Mouse (Mus musculus) forebrain, embryonic 16.5 days (tissue): Measurements from ENCODE around the gene Mpi. TPM values are rescaled to one million over a fixed set of nuclear protein-coding genes. Genes with fewer than 3 reads are reported as not detected.

ENCODE experiments used
- ATAC-seq: fragments of 200-750 bp; cut with Nextera tagmentation; 2 replicates; pipeline ENCODE4 v1.8.0; 2017; ENCODE audit warnings: mild to moderate bottlenecking, moderate library complexity
- H3K27ac ChIP-seq: fragments of 300-500 bp; sonication (generic); 2 replicates; pipeline ENCODE4 v1.5.1; 2014; ENCODE audit warnings: low read length, control low read depth
- H3K27me3 ChIP-seq: fragments of 300-500 bp; sonication (generic); replicated peaks from 2 replicates; pipeline ENCODE4 v1.6.1; 2014; ENCODE audit warnings: low read length; ENCODE audit not compliant: control insufficient read depth, insufficient read depth
- H3K36me3 ChIP-seq: fragments of 300-500 bp; sonication (generic); 2 replicates; pipeline ENCODE4 v1.6.1; 2014; ENCODE audit not compliant: control insufficient read depth, insufficient read depth
- H3K4me1 ChIP-seq: fragments of 300-500 bp; sonication (generic); replicated peaks from 2 replicates; pipeline ENCODE4 v1.6.1; 2014; ENCODE audit warnings: low read length; ENCODE audit not compliant: control insufficient read depth, insufficient read depth
- H3K4me2 ChIP-seq: fragments of 300-500 bp; sonication (generic); 2 replicates; pipeline ENCODE4 v1.6.1; 2014; ENCODE audit warnings: mild to moderate bottlenecking, low read length, control low read depth
- H3K4me3 ChIP-seq: fragments of 300-500 bp; sonication (generic); replicated peaks from 2 replicates; pipeline ENCODE4 v1.5.1; 2014; ENCODE audit warnings: mild to moderate bottlenecking, low read length, control low read depth
- H3K9ac ChIP-seq: fragments of 300-500 bp; sonication (generic); replicated peaks from 2 replicates; pipeline ENCODE4 v1.6.1; 2014; ENCODE audit warnings: low read depth, low read length, control low read depth
- H3K9me3 ChIP-seq: fragments of 300-500 bp; sonication (generic); 2 replicates; pipeline ENCODE4 v1.6.1; 2016; ENCODE audit warnings: low read length; ENCODE audit not compliant: control insufficient read depth
- WGBS: fragments of 180-500 bp; shearing (Covaris S2); extraction: QIAGEN DNeasy Blood & Tissue Kit; methylation state at CpG from one replicate; pipeline ENCODE4 v1.1.7; 2014; 5-methylcytosine and 5-hydroxymethylcytosine counted together
- polyA plus RNA-seq: library from polyadenylated mRNA; unstranded; fragments of >200 nt; fragmentation: Nextera tagmentation; extraction: Ambion mirVana; gene quantifications from 2 replicates; pipeline ENCODE4 v1.2.1, GENCODE M21; 2015

Gene Mpi
- polyA plus RNA-seq, 1 experiment from 2014 or later: 73.7 TPM

GRCm38 (mm10) chr9:57503622-57504380 lies 48.8 kb downstream of the Mpi start, which contains the start of gene Rpp25:
Gene Rpp25 (plus strand): TSS chr9:57504026.
- Histone ChIP-seq H3K4me1 (peaks cover 56% of the 10 kb centered on the region), H3K9me3 (no peaks in the 10 kb centered on the region), H3K27ac (peak within 1 kb of the TSS; percentile 94), H3K27me3 (peaks cover 16% of the 10 kb centered on the region), H3K9ac (peak within 1 kb of the TSS; percentile 56), H3K4me2 (peak within 1 kb of the TSS; percentile 72), H3K4me3 (peak within 1 kb of the TSS; percentile 51), H3K36me3 (no peaks in the 10 kb centered on the region)
- ATAC-seq: peak; percentile 38
- WGBS: under 1% methylated on average over 46 of the region's 46 CpGs

DNA sequence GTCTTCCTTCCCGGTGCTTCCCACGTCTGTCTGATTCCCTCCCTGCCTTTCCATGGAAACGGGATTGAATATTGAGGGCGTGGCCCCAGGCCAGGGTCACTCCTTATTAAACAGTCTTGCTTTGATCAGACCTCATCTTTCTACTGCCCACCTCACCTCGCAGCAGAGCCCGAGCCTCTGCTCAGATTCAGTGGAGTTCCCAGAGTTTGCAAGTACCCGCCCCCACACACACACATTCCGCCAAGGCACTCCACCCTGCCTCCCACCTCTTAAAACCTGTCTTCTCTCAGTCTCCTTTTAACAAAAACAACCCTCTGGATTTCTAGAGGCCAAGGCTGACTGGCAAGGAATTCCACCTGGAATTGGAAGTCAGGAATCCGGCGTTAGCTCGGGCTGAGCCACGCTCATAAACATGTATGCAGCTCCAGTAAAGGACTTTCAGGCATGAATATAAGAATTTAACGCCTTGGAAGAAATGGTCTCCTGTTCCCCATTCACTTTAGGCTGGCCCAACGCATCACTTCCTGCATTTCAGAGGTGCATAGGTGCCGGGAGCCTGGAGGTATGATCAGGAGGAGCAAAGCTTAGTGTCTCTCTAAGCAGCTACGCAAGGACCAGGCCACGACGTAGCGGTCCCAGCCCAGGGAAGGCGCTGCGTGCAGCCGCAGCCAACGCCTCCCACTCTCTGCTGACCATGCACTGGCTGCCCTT lies 49.5 kb downstream of the Mpi start:
- H3K4me2 ChIP-seq: peak overlapping the region; percentile 72
- peak overlapping the region; percentile 56 for H3K9ac ChIP-seq
- H3K4me3 ChIP-seq: peak overlapping the region; percentile 51
- peak overlapping the region; percentile 94 for H3K27ac ChIP-seq
- WGBS: 11% methylated on average over 23 of the region's 23 CpGs
- peaks cover 16% of the 10 kb centered on the region for H3K27me3 ChIP-seq
- no peaks in the 10 kb centered on the region for H3K36me3 ChIP-seq
- no peaks in the 10 kb centered on the region for H3K9me3 ChIP-seq
- peaks cover 60% of the 10 kb centered on the region for H3K4me1 ChIP-seq
- no peak for ATAC-seq

DNA sequence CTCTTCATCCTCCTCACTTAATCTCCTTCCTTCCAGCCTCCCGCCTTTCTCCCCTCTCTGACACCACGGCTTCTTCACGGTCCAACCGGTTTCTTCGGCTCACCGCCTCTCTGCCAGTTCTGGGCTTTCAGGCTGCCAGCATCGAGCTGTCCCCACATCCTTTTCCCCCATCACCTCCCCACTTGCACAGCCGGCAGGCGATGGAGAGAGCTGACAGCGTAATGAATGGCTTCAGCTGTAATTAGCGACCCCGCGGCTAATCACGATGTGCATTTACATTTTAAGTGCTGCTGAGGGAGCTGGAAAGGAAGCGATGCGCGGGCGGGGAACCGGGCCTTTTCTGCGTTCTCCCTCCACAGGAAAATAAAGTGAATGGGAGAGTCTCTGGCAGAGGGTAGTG lies 50.7 kb downstream of the Mpi start:
- Histone ChIP-seq H3K27ac (peak overlapping the region; percentile 94), H3K27me3 (peaks cover 16% of the 10 kb centered on the region), H3K36me3 (no peaks in the 10 kb centered on the region), H3K9ac (peak overlapping the region; percentile 49), H3K4me1 (peaks cover 65% of the 10 kb centered on the region), H3K4me3 (peak overlapping the region; percentile 37), H3K9me3 (no peaks in the 10 kb centered on the region), H3K4me2 (peak overlapping the region; percentile 72)
- ATAC-seq: peak; percentile 89
- under 1% methylated on average over 20 of the region's 20 CpGs for WGBS

GRCm38 (mm10) chr9:57501452-57501851 lies 51.1 kb downstream of the Mpi start:
- peak; percentile 6; the same call in 1 of the 2 replicates for ATAC-seq
- H3K4me2 ChIP-seq: peak overlapping the region; percentile 72
- peaks cover 65% of the 10 kb centered on the region for H3K4me1 ChIP-seq
- peak overlapping the region; percentile 94 for H3K27ac ChIP-seq
- H3K27me3 ChIP-seq: peaks cover 16% of the 10 kb centered on the region
- H3K4me3 ChIP-seq: peak overlapping the region; percentile 37
- H3K9me3 ChIP-seq: no peaks in the 10 kb centered on the region
- H3K36me3 ChIP-seq: no peaks in the 10 kb centered on the region
- WGBS: 1% methylated on average over 13 of the region's 13 CpGs
- peak overlapping the region; percentile 49 for H3K9ac ChIP-seq

GRCm38 (mm10) chr9:57498536-57498935 lies 54.0 kb downstream of the Mpi start:
- no peak overlapping the region for H3K4me3 ChIP-seq
- peaks cover 44% of the 10 kb centered on the region for H3K4me1 ChIP-seq
- no peaks in the 10 kb centered on the region for H3K9me3 ChIP-seq
- WGBS: 27% methylated on average over 7 of the region's 7 CpGs
- H3K27me3 ChIP-seq: peaks cover 1% of the 10 kb centered on the region; the same call in 1 of the 2 replicates
- no peak for ATAC-seq
- H3K4me2 ChIP-seq: 0 out of 2 replicates have a peak overlapping the region, but pooled peaks have one; percentile 25
- peak overlapping the region; percentile 82 for H3K27ac ChIP-seq
- H3K36me3 ChIP-seq: no peaks in the 10 kb centered on the region
- no peak overlapping the region for H3K9ac ChIP-seq

- H3K9me3 ChIP-seq: no peaks in the 10 kb centered on the region
- H3K4me2 ChIP-seq: no peak overlapping the region
- no peak overlapping the region for H3K27ac ChIP-seq
- WGBS: 69% methylated on average over 5 of the region's 5 CpGs
- no peak for ATAC-seq
- no peak overlapping the region for H3K4me3 ChIP-seq
- no peaks in the 10 kb centered on the region for H3K36me3 ChIP-seq
- no peak overlapping the region for H3K9ac ChIP-seq
- H3K27me3 ChIP-seq: no peaks in the 10 kb centered on the region
- peaks cover 31% of the 10 kb centered on the region for H3K4me1 ChIP-seq
Measured at GRCm38 (mm10) chr9:57497236-57497635, 55.3 kb downstream of the Mpi start.

GRCm38 (mm10) chr9:57494970-57495369 lies 57.6 kb downstream of the Mpi start:
- H3K4me2 ChIP-seq: no peak overlapping the region
- no peaks in the 10 kb centered on the region for H3K9me3 ChIP-seq
- no peak for ATAC-seq
- peaks cover 9% of the 10 kb centered on the region for H3K4me1 ChIP-seq
- no peaks in the 10 kb centered on the region for H3K27me3 ChIP-seq
- no peaks in the 10 kb centered on the region for H3K36me3 ChIP-seq
- H3K4me3 ChIP-seq: no peak overlapping the region
- H3K9ac ChIP-seq: no peak overlapping the region
- H3K27ac ChIP-seq: no peak overlapping the region

Other genes with a start within 250 kb of the Mpi start
- gene Ppcdc, start 112.6 kb downstream of the Mpi start, polyA plus RNA-seq: 24.0 and 26.9 TPM in 2 replicates
- 116 and 135 TPM in 2 replicates for gene Scamp5, start 84.7 kb downstream of the Mpi start, polyA plus RNA-seq
- 23.4 and 24.4 TPM in 2 replicates for gene Rpp25, start 48.7 kb downstream of the Mpi start, polyA plus RNA-seq
- 720 and 756 TPM in 2 replicates for gene Cox5a, start 31.5 kb downstream of the Mpi start, polyA plus RNA-seq
- 25.2 and 26.6 TPM in 2 replicates for gene Fam219b, start 15.2 kb downstream of the Mpi start, polyA plus RNA-seq
- 54.0 and 56.0 TPM in 2 replicates for gene Scamp2, start 8.2 kb upstream of the Mpi start, polyA plus RNA-seq
- gene Ulk3, start 36.7 kb upstream of the Mpi start, polyA plus RNA-seq: 27.2 and 43.3 TPM in 2 replicates
- gene Cplx3, start 53.5 kb upstream of the Mpi start, polyA plus RNA-seq: 0.09 TPM in 1 of 2 replicates, not detected in the other
- not detected in 2 replicates for gene Lman1l, start 68.0 kb upstream of the Mpi start, polyA plus RNA-seq
- 38.5 and 39.6 TPM in 2 replicates for gene Csk, start 100.9 kb upstream of the Mpi start, polyA plus RNA-seq
- not detected in 2 replicates for gene Cyp1a2, start 130.9 kb upstream of the Mpi start, polyA plus RNA-seq
- 0.12 and 0.18 TPM in 2 replicates for gene Cyp1a1, start 135.2 kb upstream of the Mpi start, polyA plus RNA-seq
- 37.0 and 39.2 TPM in 2 replicates for gene Edc3, start 155.8 kb upstream of the Mpi start, polyA plus RNA-seq
- gene Clk3, start 213.1 kb upstream of the Mpi start, polyA plus RNA-seq: 88.9 and 97.4 TPM in 2 replicates